Mouse (Mus musculus): Measurements from ENCODE around the gene Zzef1.

Gene Zzef1

GRCm38 (mm10) chr11:72960723-72961071 is 164.7 kb downstream of the Zzef1 start:
- no peak for DNase-seq

GRCm38 (mm10) chr11:72961072-72961980 is 165.3 kb downstream of the Zzef1 start, which contains the start of gene Atp2a3:
TSS of gene Atp2a3 (plus strand) at chr11:72961169.
- DNase-seq = no peak

DNA sequence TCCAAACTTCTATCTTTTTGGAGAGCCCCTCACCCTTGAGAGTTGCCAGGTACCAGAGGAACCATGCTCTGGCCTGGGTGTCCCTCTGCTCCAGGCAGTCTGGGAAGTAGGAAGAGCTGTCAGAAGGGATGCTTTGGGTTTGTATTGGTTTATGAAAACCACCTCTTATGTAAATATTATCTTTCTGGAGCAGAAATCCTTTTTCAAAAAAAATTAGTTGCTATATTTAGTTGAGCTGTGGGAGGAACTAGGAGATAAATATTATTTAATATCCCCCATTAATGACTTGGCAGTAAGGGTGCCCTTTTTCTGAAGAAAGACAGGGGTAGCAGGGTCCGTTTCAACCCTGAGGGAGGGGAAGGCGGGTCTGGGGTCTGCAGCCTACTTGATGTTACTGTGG is 166.4 kb downstream of the Zzef1 start:
- no peak for DNase-seq

GRCm38 (mm10) chr11:72963058-72963788 is 167.2 kb downstream of the Zzef1 start:
- DNase-seq = no peak

GRCm38 (mm10) chr11:72963789-72964294 is 167.8 kb downstream of the Zzef1 start:
- no peak for DNase-seq

DNA sequence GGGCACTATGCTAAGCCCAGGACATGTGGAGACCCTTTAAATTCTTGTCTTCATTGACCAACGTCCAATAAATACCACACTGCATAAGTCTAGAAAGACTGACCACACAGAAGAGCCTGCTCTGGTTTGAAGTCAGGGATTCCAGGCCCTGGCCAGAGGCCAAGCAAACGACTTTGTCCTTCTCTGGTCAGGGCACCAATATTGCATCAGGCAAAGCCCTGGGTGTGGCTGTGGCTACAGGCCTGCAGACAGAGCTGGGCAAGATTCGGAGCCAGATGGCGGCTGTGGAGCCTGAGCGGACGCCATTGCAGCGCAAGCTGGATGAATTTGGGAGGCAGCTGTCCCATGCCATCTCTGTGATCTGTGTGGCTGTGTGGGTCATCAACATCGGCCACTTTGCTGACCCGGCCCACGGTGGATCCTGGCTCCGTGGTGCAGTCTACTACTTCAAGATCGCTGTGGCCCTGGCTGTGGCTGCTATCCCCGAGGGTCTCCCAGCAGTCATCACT is 179.0 kb downstream of the Zzef1 start:
- no peak for DNase-seq
